Mouse (Mus musculus) neural tube, embryonic 12.5 days (tissue): Measurements from ENCODE around the gene Rtl5. TPM values are rescaled to one million over a fixed set of nuclear protein-coding genes. Genes with fewer than 3 reads are reported as not detected.

Experiments used
- ATAC-seq: fragments of 200-750 bp; cut with Nextera tagmentation; 2 replicates; pipeline ENCODE4 v1.8.0; 2017; ENCODE audit warnings: low read depth, mild to moderate bottlenecking, moderate TSS enrichment, moderate library complexity; ENCODE audit not compliant: low FRiP score
- H3K27ac ChIP-seq: fragments of 300-500 bp; sonication (generic); 2 replicates; pipeline ENCODE4 v1.5.1; 2016
- H3K27me3 ChIP-seq: fragments of 300-500 bp; sonication (generic); replicated peaks from 2 replicates; pipeline ENCODE4 v1.6.1; 2016; ENCODE audit warnings: mild to moderate bottlenecking
- H3K36me3 ChIP-seq: fragments of 300-500 bp; sonication (generic); 2 replicates; pipeline ENCODE4 v1.6.1; 2016; ENCODE audit warnings: mild to moderate bottlenecking
- H3K4me1 ChIP-seq: fragments of 300-500 bp; sonication (generic); 2 replicates; pipeline ENCODE4 v1.6.1; 2016
- H3K4me2 ChIP-seq: fragments of 300-500 bp; sonication (generic); replicated peaks from 2 replicates; pipeline ENCODE4 v1.6.1; 2016; ENCODE audit warnings: mild to moderate bottlenecking
- H3K4me3 ChIP-seq: fragments of 300-500 bp; sonication (generic); 2 replicates; pipeline ENCODE4 v1.5.1; 2016
- H3K9ac ChIP-seq: fragments of 300-500 bp; sonication (generic); 2 replicates; pipeline ENCODE4 v1.6.1; 2016; ENCODE audit warnings: mild to moderate bottlenecking
- H3K9me3 ChIP-seq: fragments of 300-500 bp; sonication (generic); 2 replicates; pipeline ENCODE4 v1.6.1; 2016; ENCODE audit warnings: mild to moderate bottlenecking
- WGBS: fragments of 180-500 bp; shearing (Covaris S2); methylation state at CpG from one replicate; pipeline ENCODE4 v1.1.7; 2016; 5-methylcytosine and 5-hydroxymethylcytosine counted together
- polyA plus RNA-seq: library from polyadenylated mRNA; unstranded; fragments of >200 nt; fragmentation: Nextera tagmentation; extraction: Ambion mirVana; gene quantifications from 2 replicates; pipeline ENCODE4 v1.2.1, GENCODE M21; 2016

The Rtl5 gene
- polyA plus RNA-seq, 1 experiment from 2014 or later, result 4.3 TPM

- WGBS, result 41% methylated on average over 10 of the region's 10 CpGs
- H3K4me3 ChIP-seq, result no peak overlapping the region
- peaks cover 10% of the 10 kb centered on the region; the same call in 1 of the 2 replicates for H3K4me1 ChIP-seq
- H3K27ac ChIP-seq, result no peak overlapping the region
- H3K9ac ChIP-seq, result no peak overlapping the region
- 0 out of 2 replicates have a peak, but pooled peaks have one; percentile 6 for ATAC-seq
- no peaks in the 10 kb centered on the region for H3K27me3 ChIP-seq
- no peaks in the 10 kb centered on the region for H3K9me3 ChIP-seq
- H3K4me2 ChIP-seq, result peak overlapping the region; percentile 27; the same call in 1 of the 2 replicates
- no peaks in the 10 kb centered on the region for H3K36me3 ChIP-seq
Observed at GRCm38 (mm10) chrX:102081076-102081475, 10.0 kb upstream of the Rtl5 start.

- H3K9ac ChIP-seq, result no peak overlapping the region
- no peaks in the 10 kb centered on the region for H3K36me3 ChIP-seq
- H3K4me2 ChIP-seq, result no peak overlapping the region
- no peak overlapping the region for H3K4me3 ChIP-seq
- H3K4me1 ChIP-seq, result peaks cover 15% of the 10 kb centered on the region; the same call in 1 of the 2 replicates
- WGBS, result 88% methylated on average over 7 of the region's 7 CpGs
- H3K9me3 ChIP-seq, result no peaks in the 10 kb centered on the region
- no peak for ATAC-seq
- no peak overlapping the region for H3K27ac ChIP-seq
- H3K27me3 ChIP-seq, result no peaks in the 10 kb centered on the region; the same call in 1 of the 2 replicates
Observed at GRCm38 (mm10) chrX:102076886-102077765, 6.0 kb upstream of the Rtl5 start.

GRCm38 (mm10) chrX:102075158-102075557 lies 4.1 kb upstream of the Rtl5 start:
- H3K4me2 ChIP-seq, result no peak overlapping the region
- H3K27ac ChIP-seq, result no peak overlapping the region
- no peak for ATAC-seq
- no peaks in the 10 kb centered on the region for H3K9me3 ChIP-seq
- 74% methylated on average over 4 of the region's 4 CpGs for WGBS
- H3K4me3 ChIP-seq, result no peak overlapping the region
- H3K27me3 ChIP-seq, result no peaks in the 10 kb centered on the region; the same call in 1 of the 2 replicates
- H3K4me1 ChIP-seq, result 0 out of 2 replicates have a peak, but pooled peaks cover 5% of the 10 kb centered on the region
- no peak overlapping the region for H3K9ac ChIP-seq
- no peaks in the 10 kb centered on the region for H3K36me3 ChIP-seq

GRCm38 (mm10) chrX:102074435-102074834 lies 3.3 kb upstream of the Rtl5 start:
- no peaks in the 10 kb centered on the region; the same call in 1 of the 2 replicates for H3K27me3 ChIP-seq
- no peak overlapping the region for H3K4me3 ChIP-seq
- H3K4me2 ChIP-seq, result no peak overlapping the region
- no peak for ATAC-seq
- WGBS, result 60% methylated on average over 5 of the region's 5 CpGs
- no peaks in the 10 kb centered on the region for H3K9me3 ChIP-seq
- H3K36me3 ChIP-seq, result no peaks in the 10 kb centered on the region
- no peak overlapping the region for H3K27ac ChIP-seq
- H3K9ac ChIP-seq, result no peak overlapping the region
- peaks cover 5% of the 10 kb centered on the region; the same call in 1 of the 2 replicates for H3K4me1 ChIP-seq

- Histone ChIP-seq H3K27me3 (no peaks in the 10 kb centered on the region; the same call in 1 of the 2 replicates), H3K9me3 (no peaks in the 10 kb centered on the region), H3K9ac (no peak overlapping the region), H3K4me3 (no peak overlapping the region), H3K4me1 (peaks cover 5% of the 10 kb centered on the region; the same call in 1 of the 2 replicates), H3K36me3 (no peaks in the 10 kb centered on the region), H3K4me2 (no peak overlapping the region), H3K27ac (no peak overlapping the region)
- 61% methylated on average over 14 of the region's 14 CpGs for WGBS
- no peak for ATAC-seq
Observed at GRCm38 (mm10) chrX:102073605-102074325, 2.7 kb upstream of the Rtl5 start.

GRCm38 (mm10) chrX:102071517-102071916 lies 413 bp upstream of the Rtl5 start:
- peak overlapping the region; percentile 50 for H3K4me3 ChIP-seq
- no peak overlapping the region; the same call in 1 of the 2 replicates for H3K9ac ChIP-seq
- H3K4me2 ChIP-seq, result peak overlapping the region; percentile 65
- H3K4me1 ChIP-seq, result peaks cover 10% of the 10 kb centered on the region; the same call in 1 of the 2 replicates
- H3K9me3 ChIP-seq, result no peaks in the 10 kb centered on the region
- no peaks in the 10 kb centered on the region; the same call in 1 of the 2 replicates for H3K27me3 ChIP-seq
- WGBS, result 23% methylated on average over 2 of the region's 2 CpGs
- no peaks in the 10 kb centered on the region for H3K36me3 ChIP-seq
- no peak overlapping the region for H3K27ac ChIP-seq
- peak; percentile 11; the same call in 1 of the 2 replicates for ATAC-seq

- Histone ChIP-seq H3K9me3 (no peaks in the 10 kb centered on the region), H3K27ac (no peak overlapping the region), H3K4me3 (no peak overlapping the region), H3K27me3 (no peaks in the 10 kb centered on the region), H3K36me3 (no peaks in the 10 kb centered on the region), H3K4me2 (no peak overlapping the region), H3K4me1 (peaks cover 13% of the 10 kb centered on the region; the same call in 1 of the 2 replicates), H3K9ac (no peak overlapping the region)
- no peak for ATAC-seq
- 93% methylated on average over 24 of the region's 24 CpGs for WGBS
Observed at GRCm38 (mm10) chrX:102068811-102069540, 2.1 kb downstream of the Rtl5 start.

- no peak for ATAC-seq
- 84% methylated on average over 6 of the region's 6 CpGs for WGBS
Observed at GRCm38 (mm10) chrX:102067118-102067517, 4.0 kb downstream of the Rtl5 start.

GRCm38 (mm10) chrX:102066134-102066533 lies 5.0 kb downstream of the Rtl5 start:
- Histone ChIP-seq H3K4me3 (no peak overlapping the region), H3K4me1 (peaks cover 9% of the 10 kb centered on the region; the same call in 1 of the 2 replicates), H3K27ac (no peak overlapping the region), H3K4me2 (no peak overlapping the region), H3K9ac (no peak overlapping the region), H3K27me3 (no peaks in the 10 kb centered on the region), H3K36me3 (no peaks in the 10 kb centered on the region), H3K9me3 (no peaks in the 10 kb centered on the region)
- WGBS, result 22% methylated on average over 9 of the region's 9 CpGs
- ATAC-seq, result 0 out of 2 replicates have a peak, but pooled peaks have one; percentile 39

More at GRCm38 (mm10) chrX:102067118-102067517, 4.0 kb downstream of the Rtl5 start:
- peaks cover 9% of the 10 kb centered on the region; the same call in 1 of the 2 replicates for H3K4me1 ChIP-seq
- H3K27me3 ChIP-seq, result no peaks in the 10 kb centered on the region
- no peak overlapping the region for H3K9ac ChIP-seq
- no peak overlapping the region for H3K4me3 ChIP-seq
- no peaks in the 10 kb centered on the region for H3K36me3 ChIP-seq
- no peaks in the 10 kb centered on the region for H3K9me3 ChIP-seq
- no peak overlapping the region for H3K27ac ChIP-seq
- H3K4me2 ChIP-seq, result no peak overlapping the region

- Histone ChIP-seq H3K9me3 (no peaks in the 10 kb centered on the region), H3K9ac (no peak overlapping the region), H3K36me3 (no peaks in the 10 kb centered on the region), H3K4me3 (no peak overlapping the region), H3K27me3 (no peaks in the 10 kb centered on the region), H3K4me2 (no peak overlapping the region), H3K4me1 (peaks cover 9% of the 10 kb centered on the region; the same call in 1 of the 2 replicates), H3K27ac (no peak overlapping the region)
- 42% methylated on average over 4 of the region's 4 CpGs for WGBS
- no peak for ATAC-seq
Observed at GRCm38 (mm10) chrX:102065213-102065775, 5.8 kb downstream of the Rtl5 start.

GRCm38 (mm10) chrX:102064062-102064461 lies 7.0 kb downstream of the Rtl5 start:
- Histone ChIP-seq H3K4me2 (no peak overlapping the region), H3K27ac (no peak overlapping the region), H3K4me3 (no peak overlapping the region), H3K9ac (no peak overlapping the region), H3K4me1 (peaks cover 9% of the 10 kb centered on the region; the same call in 1 of the 2 replicates), H3K27me3 (no peaks in the 10 kb centered on the region), H3K9me3 (no peaks in the 10 kb centered on the region), H3K36me3 (no peaks in the 10 kb centered on the region)
- WGBS, result 60% methylated on average over 3 of the region's 3 CpGs
- no peak for ATAC-seq
